Mouse (Mus musculus) forebrain, embryonic 11.5 days (tissue): Measurements from ENCODE around the gene Leo1. TPM values are rescaled to one million over a fixed set of nuclear protein-coding genes. Genes with fewer than 3 reads are reported as not detected.
"Not testable (repeated sequence)": the region's sequence is repeated elsewhere in the genome, so short reads cannot be mapped to it uniquely, and the experiment has no call there.

ENCODE experiments used
- ATAC-seq: fragments of 200-750 bp; cut with Nextera tagmentation; replicated peaks from 2 replicates; pipeline ENCODE4 v1.8.0; 2017; ENCODE audit warnings: moderate TSS enrichment; ENCODE audit not compliant: low FRiP score
- DNase-seq: peaks from one replicate; pipeline ENCODE4 v3.0.0-alpha.2; 2017; ENCODE audit warnings: low spot score
- H3K27ac ChIP-seq: fragments of 300-500 bp; sonication (generic); 2 replicates; pipeline ENCODE4 v1.5.1; 2014; ENCODE audit warnings: low read depth, low read length
- H3K27me3 ChIP-seq: fragments of 300-500 bp; sonication (generic); 2 replicates; pipeline ENCODE4 v1.6.1; 2014; ENCODE audit warnings: mild to moderate bottlenecking, low read length, mixed read lengths; ENCODE audit not compliant: control insufficient read depth, insufficient read depth
- H3K36me3 ChIP-seq: fragments of 300-500 bp; sonication (generic); 2 replicates; pipeline ENCODE4 v1.6.1; 2014; ENCODE audit warnings: mild to moderate bottlenecking, low read length, moderate library complexity, mixed read lengths; ENCODE audit not compliant: control insufficient read depth, insufficient read depth
- H3K4me1 ChIP-seq: fragments of 300-500 bp; sonication (generic); replicated peaks from 2 replicates; pipeline ENCODE4 v1.6.1; 2014; ENCODE audit warnings: low read length, mixed read lengths; ENCODE audit not compliant: control insufficient read depth, insufficient read depth
- H3K4me2 ChIP-seq: fragments of 300-500 bp; sonication (generic); 2 replicates; pipeline ENCODE4 v1.6.1; 2014; ENCODE audit warnings: low read depth, mild to moderate bottlenecking, low read length, moderate library complexity, mixed read lengths; ENCODE audit not compliant: severe bottlenecking
- H3K4me3 ChIP-seq: fragments of 300-500 bp; sonication (generic); 2 replicates; pipeline ENCODE4 v1.5.1; 2014; ENCODE audit warnings: low read depth, low read length
- H3K9ac ChIP-seq: fragments of 300-500 bp; sonication (generic); 2 replicates; pipeline ENCODE4 v1.6.1; 2014; ENCODE audit warnings: low read length
- H3K9me3 ChIP-seq: fragments of 300-500 bp; sonication (generic); 2 replicates; pipeline ENCODE4 v1.6.1; 2016; ENCODE audit warnings: low read length, mixed read lengths; ENCODE audit not compliant: control insufficient read depth
- WGBS: fragments of 180-500 bp; shearing (Covaris S2); extraction: QIAGEN DNeasy Blood & Tissue Kit; methylation state at CpG from one replicate; pipeline ENCODE4 v1.1.7; 2014; 5-methylcytosine and 5-hydroxymethylcytosine counted together
- polyA plus RNA-seq: library from polyadenylated mRNA; unstranded; fragments of >200 nt; fragmentation: Nextera tagmentation; extraction: Ambion mirVana; gene quantifications from 2 replicates; pipeline ENCODE4 v1.2.1, GENCODE M21; 2014

Leo1 gene
- polyA plus RNA-seq, 1 experiment from 2014 or later = 52.6 TPM

DNA sequence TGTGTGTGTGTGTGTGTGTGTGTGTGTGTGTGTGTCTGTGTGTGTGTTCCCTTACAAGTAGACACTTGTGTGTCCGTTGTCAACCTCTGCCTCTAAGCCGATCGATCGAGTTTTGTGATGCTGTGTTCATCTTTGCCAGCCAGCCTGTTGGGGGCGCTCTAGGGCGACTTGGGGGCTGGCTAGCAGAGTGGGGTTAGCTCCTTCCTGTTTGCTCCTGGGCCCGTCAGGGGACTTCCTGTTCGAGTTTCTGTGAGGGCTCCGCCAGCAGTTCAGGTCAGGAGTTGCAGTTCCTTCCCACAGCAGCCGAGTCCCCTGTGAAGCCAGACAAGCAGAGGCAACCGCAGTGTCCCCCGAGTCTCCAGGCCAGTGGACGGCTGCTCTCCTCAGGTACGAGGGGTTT, 27.0 kb downstream of the Leo1 start:
- 84% methylated on average over 14 of the region's 14 CpGs for WGBS
- no peaks in the 10 kb centered on the region; the same call in 1 of the 2 replicates for H3K9me3 ChIP-seq
- H3K4me2 ChIP-seq = no peak overlapping the region
- H3K9ac ChIP-seq = no peak overlapping the region
- H3K27me3 ChIP-seq = no peaks in the 10 kb centered on the region
- ATAC-seq (no peak), DNase-seq (no peak)
- no peak overlapping the region for H3K27ac ChIP-seq
- H3K36me3 ChIP-seq = peaks cover 7% of the 10 kb centered on the region; the same call in 1 of the 2 replicates
- no peak overlapping the region for H3K4me3 ChIP-seq
- no peaks in the 10 kb centered on the region for H3K4me1 ChIP-seq

- Histone ChIP-seq H3K36me3 (no peaks in the 10 kb centered on the region; the same call in 1 of the 2 replicates), H3K9ac (no peak overlapping the region), H3K27ac (no peak overlapping the region), H3K4me2 (no peak overlapping the region), H3K4me1 (no peaks in the 10 kb centered on the region), H3K9me3 (no peaks in the 10 kb centered on the region), H3K27me3 (no peaks in the 10 kb centered on the region), H3K4me3 (no peak overlapping the region)
- 65% methylated on average over 3 of the region's 3 CpGs for WGBS
- DNase-seq (no peak), ATAC-seq (no peak)
Observed at GRCm38 (mm10) chr9:75477212-75477611, 35.9 kb downstream of the Leo1 start.

- H3K27ac ChIP-seq = no peak overlapping the region
- H3K27me3 ChIP-seq = no peaks in the 10 kb centered on the region
- no peak overlapping the region for H3K4me3 ChIP-seq
- no peak overlapping the region for H3K4me2 ChIP-seq
- no peak for DNase-seq
- no peaks in the 10 kb centered on the region for H3K9me3 ChIP-seq
- no peaks in the 10 kb centered on the region for H3K36me3 ChIP-seq
- no peaks in the 10 kb centered on the region for H3K4me1 ChIP-seq
- 61% methylated on average over 8 of the region's 8 CpGs for WGBS
- H3K9ac ChIP-seq = no peak overlapping the region
- ATAC-seq = peak; percentile 60
Observed at GRCm38 (mm10) chr9:75479106-75479725, 37.9 kb downstream of the Leo1 start.

GRCm38 (mm10) chr9:75480536-75481075, 39.3 kb downstream of the Leo1 start:
- no peaks in the 10 kb centered on the region for H3K4me1 ChIP-seq
- no peak overlapping the region for H3K9ac ChIP-seq
- H3K9me3 ChIP-seq = no peaks in the 10 kb centered on the region
- H3K4me2 ChIP-seq = no peak overlapping the region
- WGBS = 88% methylated on average over 5 of the region's 5 CpGs
- ATAC-seq (no peak), DNase-seq (no peak)
- no peaks in the 10 kb centered on the region for H3K36me3 ChIP-seq
- no peak overlapping the region for H3K27ac ChIP-seq
- H3K27me3 ChIP-seq = no peaks in the 10 kb centered on the region
- H3K4me3 ChIP-seq = no peak overlapping the region

DNA sequence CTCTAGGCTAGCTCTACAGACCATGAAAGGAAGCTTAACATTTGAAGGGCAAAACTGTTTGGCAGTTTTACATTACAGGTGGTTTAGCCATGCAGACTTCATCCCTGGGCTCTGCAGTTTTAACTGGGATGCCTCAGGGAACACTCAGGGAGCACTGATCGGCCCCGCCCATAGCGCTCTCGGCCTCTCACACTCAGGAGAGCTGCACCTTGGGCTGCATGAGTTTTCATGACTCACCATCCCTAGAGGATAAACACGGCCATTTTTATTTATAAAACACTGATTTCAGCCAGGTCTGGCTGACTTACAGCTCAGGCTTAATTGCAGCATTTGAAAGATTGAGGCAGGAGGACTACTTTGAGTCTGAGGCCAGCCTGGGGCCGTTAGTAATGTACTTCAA, 43.9 kb downstream of the Leo1 start:
- ATAC-seq = no peak
- Histone ChIP-seq H3K27ac (no peak overlapping the region), H3K4me2 (no peak overlapping the region), H3K9ac (no peak overlapping the region), H3K4me1 (no peaks in the 10 kb centered on the region), H3K36me3 (no peaks in the 10 kb centered on the region), H3K27me3 (no peaks in the 10 kb centered on the region), H3K4me3 (no peak overlapping the region), H3K9me3 (no peaks in the 10 kb centered on the region)
- 91% methylated on average over 6 of the region's 6 CpGs for WGBS
- no peak for DNase-seq

DNA sequence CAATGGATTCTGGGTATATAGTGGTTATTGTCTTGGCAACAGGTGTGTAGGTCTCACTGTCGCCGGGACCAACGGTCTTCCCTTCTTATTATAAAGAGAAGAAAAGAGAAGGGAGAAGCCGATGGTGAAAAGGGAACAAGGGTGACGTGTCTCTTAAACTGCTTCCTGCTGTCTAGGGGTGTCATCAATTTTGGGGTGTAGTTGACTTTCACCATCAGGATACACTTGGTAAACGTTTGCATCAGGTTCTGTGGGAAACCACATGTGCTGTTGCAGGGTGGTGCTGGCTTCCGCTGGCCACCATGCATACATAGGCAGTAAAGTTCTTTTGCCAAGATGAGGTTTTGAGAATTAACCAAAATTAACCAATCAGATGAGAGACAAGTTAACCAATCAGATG, 46.9 kb downstream of the Leo1 start:
- H3K4me2 ChIP-seq, H3K36me3 ChIP-seq, H3K4me1 ChIP-seq, H3K27ac ChIP-seq, ATAC-seq, H3K9me3 ChIP-seq, DNase-seq, H3K27me3 ChIP-seq, H3K9ac ChIP-seq, H3K4me3 ChIP-seq: not testable (repeated sequence)
- 98% methylated on average over 7 of the region's 7 CpGs for WGBS

- Histone ChIP-seq H3K9me3 (no peaks in the 10 kb centered on the region), H3K27ac (no peak overlapping the region), H3K9ac (no peak overlapping the region), H3K4me3 (no peak overlapping the region), H3K4me2 (no peak overlapping the region), H3K27me3 (no peaks in the 10 kb centered on the region), H3K36me3 (0 out of 2 replicates have a peak, but pooled peaks cover 5% of the 10 kb centered on the region), H3K4me1 (no peaks in the 10 kb centered on the region)
- no peak for DNase-seq
- no peak for ATAC-seq
- WGBS = 84% methylated on average over 9 of the region's 9 CpGs
Observed at GRCm38 (mm10) chr9:75494407-75495005, 53.2 kb downstream of the Leo1 start.

- H3K9me3 ChIP-seq = no peaks in the 10 kb centered on the region
- H3K27ac ChIP-seq = no peak overlapping the region
- no peaks in the 10 kb centered on the region for H3K27me3 ChIP-seq
- DNase-seq (no peak), ATAC-seq (no peak)
- peaks cover 5% of the 10 kb centered on the region; the same call in 1 of the 2 replicates for H3K36me3 ChIP-seq
- H3K4me3 ChIP-seq = no peak overlapping the region
- no peak overlapping the region for H3K9ac ChIP-seq
- 79% methylated on average over 10 of the region's 10 CpGs for WGBS
- no peak overlapping the region for H3K4me2 ChIP-seq
- H3K4me1 ChIP-seq = no peaks in the 10 kb centered on the region
Observed at GRCm38 (mm10) chr9:75495945-75496344, 54.6 kb downstream of the Leo1 start.

DNA sequence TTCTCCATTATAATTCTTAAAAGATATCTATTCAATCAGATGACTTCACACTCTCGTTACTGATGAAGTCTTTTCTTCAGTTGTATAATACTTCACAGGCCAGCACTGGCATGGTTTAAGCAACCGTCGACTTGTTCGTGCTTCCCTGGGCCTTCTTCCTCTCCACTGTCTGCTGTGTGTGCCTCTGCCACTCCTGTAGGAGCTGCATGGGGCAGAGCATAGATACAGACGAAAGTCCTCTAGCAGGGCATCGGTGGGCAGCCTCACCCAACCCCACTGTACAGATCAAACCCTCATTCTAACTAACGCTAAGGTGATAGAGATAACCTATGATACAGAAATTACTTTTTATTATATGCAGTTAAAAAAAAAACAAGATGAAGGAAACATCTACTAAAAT, 57.2 kb downstream of the Leo1 start:
- 91% methylated on average over 7 of the region's 7 CpGs for WGBS
- ATAC-seq (no peak), DNase-seq (no peak)
- H3K9ac ChIP-seq = no peak overlapping the region
- no peak overlapping the region for H3K4me2 ChIP-seq
- H3K4me3 ChIP-seq = no peak overlapping the region
- peaks cover 5% of the 10 kb centered on the region; the same call in 1 of the 2 replicates for H3K36me3 ChIP-seq
- H3K27ac ChIP-seq = no peak overlapping the region
- H3K4me1 ChIP-seq = no peaks in the 10 kb centered on the region
- H3K27me3 ChIP-seq = no peaks in the 10 kb centered on the region
- no peaks in the 10 kb centered on the region for H3K9me3 ChIP-seq
